Mouse (Mus musculus): ENCODE results near the gene Usp10.

The Usp10 gene

DNA sequence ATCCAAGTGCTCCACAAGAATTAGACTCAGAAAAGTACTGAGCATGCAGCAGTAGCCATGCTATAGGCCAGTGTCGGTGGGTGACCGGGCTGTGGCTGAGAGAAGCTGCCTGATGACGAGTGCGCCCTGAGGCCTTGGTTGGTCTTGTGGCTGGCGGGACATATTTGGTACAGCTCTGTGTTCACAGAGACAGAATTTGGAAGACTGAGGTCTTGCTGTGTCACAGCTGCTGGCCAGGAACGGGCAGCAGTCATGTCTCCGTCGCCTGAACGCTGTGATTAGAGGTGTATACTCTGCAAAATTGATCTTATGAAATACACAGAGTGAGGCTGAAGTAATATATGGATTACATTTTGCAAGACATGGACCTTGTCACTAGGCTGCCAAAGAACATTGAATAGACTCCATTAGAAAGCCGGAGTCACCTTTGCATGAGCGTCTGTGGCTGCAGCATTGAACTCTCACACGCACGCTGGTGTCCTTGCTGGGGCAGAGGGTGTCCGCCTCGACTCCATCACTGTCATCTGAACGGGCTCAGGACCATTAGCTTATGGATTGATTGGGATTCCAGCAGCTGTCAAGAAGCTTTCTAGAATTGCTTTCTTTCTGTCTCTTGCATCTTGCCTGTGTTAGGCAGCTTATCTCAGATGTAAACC is 6.2 kb downstream of the Usp10 start:
- DNase-seq = no peak

DNA sequence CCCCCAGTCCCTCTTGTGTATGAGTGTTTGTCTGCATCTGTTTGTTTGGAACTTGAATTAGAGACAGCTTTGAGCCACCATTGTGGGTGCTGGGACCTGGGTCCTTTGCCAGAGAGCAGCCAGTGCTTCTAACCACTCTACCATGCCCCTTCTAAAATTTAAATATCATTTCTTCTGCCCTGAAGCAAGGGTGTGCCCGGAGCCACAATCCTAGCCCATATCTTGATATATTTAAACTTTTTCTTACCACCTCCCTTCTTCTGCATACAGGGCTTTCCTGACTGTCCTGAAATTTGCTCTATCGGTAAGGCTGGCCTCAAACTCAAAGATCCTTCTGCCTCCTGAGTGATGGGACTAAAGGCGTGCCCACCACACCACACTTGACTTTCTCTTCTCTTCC is 7.3 kb downstream of the Usp10 start:
- DNase-seq = no peak

DNA sequence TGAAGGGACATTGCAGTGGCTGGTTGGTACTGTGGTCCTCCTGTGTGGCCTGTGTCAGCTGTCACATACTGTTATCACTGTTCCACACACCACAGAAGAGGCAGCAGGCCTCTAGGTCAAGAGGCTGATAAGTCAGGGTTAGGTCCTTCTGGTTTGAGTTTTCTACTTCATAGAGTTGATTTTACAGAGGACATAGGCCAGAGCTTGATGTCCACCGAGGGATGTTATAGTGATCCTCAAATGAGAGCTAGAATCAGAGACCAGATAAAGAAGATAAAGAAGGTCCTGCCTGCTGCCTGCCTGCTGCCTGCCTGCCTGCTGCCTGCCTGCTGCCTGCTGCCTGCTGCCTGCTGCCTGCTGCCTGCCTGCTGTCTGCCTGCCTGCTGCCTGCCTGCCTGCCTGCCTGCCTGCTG is 8.0 kb downstream of the Usp10 start:
- no peak for DNase-seq

DNA sequence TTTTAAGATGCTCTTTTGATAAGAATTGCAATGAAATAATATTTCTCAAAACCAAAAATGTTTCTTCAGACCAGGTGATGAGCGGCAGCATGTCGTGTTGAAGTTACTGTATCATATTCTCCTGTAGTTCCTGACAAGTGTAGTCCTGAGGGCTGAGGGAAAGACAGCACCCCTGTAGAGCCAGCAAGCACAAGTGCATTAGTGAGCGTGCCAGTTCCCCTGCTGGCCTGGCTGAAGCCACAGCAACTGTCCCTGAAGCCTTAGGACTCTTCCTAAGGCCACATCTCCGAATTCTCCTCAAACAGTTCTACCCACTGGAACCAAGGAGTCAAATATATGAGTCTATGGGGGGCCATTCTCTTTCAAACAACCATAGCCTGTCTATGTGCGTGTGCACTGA is 13.1 kb downstream of the Usp10 start:
- DNase-seq = no peak

DNA sequence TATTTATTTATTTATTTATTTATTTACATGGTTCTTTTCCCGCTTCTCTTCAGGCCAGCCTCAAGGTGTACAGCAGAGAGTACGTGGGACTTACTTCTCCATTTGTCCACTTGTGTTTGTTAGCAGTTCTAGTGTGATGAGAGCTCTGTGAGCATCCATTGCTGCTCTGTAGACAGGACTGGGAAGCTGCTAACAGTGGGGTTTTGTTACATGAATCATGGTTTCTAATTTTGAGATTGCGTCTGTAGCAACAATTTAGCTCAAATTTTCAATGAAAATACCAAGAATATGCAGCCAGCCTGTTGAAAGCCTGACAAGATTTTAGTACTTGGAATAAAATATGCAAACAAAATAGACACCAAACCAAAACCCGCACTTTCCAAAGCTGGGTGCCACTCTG is 15.3 kb downstream of the Usp10 start:
- no peak for DNase-seq

DNA sequence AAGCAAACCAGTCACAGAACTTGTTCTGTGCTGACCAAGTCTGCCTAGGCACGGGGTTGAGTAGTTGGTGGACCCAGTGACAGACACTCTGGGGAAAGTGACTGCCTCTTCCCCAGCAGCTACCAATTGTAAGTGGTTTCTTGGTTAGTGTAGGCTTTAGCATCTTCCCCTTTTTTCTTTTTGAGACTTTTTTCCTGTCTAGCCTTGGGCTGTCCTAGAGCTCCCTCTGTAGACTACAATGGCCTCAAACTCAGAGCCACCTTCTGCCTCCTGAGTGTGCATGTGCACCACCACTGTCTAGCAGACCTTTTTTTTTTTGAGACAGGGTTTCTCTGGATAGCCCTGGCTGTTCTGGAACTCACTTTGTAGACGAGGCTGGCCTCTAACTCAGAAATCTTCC is 16.3 kb downstream of the Usp10 start:
- no peak for DNase-seq

DNA sequence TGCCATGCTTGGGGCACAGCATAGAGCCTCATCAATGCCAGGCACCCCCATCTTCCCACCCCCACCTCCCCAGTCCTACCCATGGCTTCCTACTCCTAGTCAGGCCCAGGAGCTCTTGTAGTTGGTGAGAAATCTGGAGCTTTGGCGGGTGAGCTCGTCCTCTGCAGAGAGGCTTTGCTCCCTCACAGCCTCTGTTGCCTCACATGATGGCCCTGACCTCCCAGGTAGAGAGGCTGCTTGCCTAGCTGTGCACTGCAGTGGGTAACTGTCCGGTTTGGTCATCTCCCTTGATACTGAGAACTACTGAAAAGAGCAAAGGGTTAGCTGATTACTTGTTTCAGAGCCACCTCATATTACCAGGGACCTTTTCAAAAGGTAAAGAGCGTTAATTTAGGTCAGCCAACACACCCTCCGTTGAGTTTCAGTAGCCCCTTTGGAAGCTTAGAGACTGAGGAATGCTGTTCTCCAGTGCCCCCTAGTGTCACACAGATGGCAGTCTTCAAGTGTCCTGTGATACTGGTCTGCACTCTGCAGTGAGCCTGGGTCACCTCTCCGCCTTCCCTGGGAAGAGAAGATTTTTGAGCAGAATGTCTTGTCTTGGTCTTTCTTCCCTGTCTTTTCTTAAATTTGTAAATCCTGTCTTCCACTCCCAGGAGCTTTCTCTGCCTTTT is 17.4 kb downstream of the Usp10 start:
- DNase-seq = peak; percentile 55

DNA sequence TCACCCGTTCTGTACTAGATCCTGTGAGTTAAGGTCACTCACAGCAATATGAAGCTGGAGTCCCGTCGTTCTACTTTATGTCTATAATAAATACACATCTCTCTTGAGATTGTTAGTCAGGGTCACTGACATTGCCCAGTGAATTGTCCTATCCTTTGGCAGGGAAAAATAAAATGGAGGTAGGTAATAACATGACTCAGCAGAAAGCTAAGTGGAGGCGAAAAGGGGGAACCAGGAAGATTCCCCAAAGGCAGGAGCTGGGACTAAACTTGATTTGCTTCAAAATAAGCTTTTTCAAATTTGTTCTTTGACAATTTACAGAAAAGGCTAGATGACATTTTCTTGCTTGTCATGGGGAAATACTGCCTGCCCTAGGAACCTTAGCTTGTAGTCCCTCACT is 21.2 kb downstream of the Usp10 start:
- no peak for DNase-seq

DNA sequence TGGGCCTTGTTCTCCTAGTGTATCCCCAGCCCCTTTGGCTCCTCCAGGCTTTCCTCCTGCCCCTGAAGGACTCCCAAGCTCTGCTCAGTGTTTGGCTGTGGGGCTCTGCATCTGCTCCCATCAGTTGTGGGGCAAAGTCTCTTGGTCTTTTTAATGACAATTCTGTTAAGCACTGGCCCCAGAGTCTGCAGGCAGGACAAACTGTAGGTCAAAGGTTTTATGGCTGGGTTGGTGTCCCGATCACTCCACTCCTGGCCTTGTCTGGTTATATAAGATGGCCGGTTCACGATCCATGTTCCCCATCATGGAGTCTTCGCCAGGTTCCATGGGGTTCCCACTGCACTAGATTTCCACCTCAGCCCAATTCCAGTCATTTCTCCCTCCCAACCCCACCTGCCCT is 23.5 kb downstream of the Usp10 start:
- DNase-seq = no peak

DNA sequence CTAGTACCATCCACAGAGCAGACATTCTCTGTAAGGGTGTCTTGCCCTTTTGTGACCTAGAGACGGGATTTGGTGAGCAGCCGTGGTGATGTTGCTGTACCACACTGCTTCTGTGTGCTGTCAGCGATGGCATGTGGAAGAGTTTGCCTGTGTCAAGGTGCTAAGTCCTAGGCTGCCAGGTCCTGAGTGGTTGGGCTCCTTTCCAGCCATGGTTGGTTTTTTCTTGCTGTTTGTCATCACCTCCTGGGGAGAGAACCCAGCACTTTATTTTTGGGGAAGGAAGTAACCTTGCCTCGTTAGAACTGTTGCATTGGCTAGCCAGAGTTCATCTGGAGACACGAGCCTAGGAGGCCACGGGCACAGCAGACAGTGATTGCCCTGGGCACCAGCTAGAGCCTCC is 25.4 kb downstream of the Usp10 start:
- no peak for DNase-seq

DNA sequence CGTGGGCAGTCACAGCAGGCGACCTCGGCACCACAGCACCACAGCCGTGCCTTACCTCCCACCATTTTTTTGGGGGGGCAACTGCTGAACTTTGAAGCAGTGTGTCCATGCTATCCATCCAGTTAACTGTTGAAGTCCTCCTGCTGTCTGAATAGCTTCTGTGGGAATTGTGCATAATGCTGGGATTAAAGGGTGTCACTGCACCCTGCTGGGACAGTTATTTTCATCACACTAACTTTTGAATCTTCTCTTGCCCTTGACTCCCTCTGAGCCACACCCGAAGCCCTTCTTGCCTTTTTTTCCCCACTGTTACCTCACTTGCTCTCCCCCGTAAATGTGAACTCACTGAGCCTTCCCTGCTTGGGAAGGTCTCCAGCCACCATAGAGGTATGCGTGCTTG is 28.3 kb downstream of the Usp10 start:
- DNase-seq = no peak

DNA sequence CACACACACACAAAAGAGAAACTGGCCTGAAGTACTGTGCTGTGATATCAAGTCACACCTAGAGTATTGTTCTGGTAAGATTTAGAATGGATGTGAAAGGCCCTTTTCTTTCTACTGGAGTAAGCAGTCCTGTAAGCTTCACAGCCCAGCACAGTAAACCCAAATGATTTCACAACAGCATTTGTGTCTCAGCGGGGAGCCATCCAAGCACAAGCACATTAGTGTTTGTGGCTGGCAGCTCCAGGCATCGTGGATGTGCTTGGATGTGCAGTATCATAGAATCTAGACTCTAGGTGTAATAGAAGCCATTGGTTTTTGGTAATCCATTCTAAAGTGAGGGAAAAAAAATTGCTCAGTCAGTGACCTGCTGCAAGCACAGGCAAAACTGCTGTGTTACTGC is 29.2 kb downstream of the Usp10 start:
- DNase-seq = no peak

DNA sequence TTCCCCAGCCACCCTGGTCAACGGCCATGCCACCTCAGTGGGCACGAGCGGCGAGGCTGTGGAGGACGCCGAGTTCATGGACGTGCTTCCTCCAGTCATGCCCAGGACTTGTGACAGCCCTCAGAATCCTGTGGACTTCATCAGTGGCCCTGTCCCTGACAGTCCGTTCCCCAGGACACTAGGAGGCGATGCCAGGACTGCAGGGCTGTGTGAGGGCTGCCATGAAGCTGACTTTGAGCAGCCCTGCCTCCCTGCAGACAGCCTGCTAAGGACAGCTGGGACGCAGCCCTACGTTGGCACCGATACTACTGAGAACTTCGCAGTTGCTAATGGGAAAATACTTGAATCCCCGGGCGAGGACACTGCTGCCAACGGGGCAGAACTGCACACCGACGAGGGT is 31.3 kb downstream of the Usp10 start:
- peak; percentile 61 for DNase-seq

DNA sequence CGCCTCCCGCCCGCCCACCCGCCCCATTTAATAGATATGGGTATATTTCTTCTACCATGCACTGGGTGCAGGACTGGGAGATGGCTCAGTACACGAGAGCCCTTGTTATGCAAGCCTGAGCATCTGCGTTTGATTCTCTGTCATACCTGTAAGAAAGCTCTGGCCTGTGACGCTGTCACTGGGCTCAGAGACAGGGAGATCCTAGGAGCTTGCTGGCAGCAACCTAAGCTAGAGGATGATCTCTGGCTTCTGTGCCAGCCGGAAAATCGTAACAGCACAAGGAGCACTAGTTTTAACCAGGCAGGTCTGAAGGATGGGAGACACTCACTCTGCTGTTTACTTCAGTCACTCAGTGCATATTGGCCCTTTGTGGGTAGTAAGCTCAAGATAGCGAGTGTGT is 33.5 kb downstream of the Usp10 start:
- no peak for DNase-seq

DNA sequence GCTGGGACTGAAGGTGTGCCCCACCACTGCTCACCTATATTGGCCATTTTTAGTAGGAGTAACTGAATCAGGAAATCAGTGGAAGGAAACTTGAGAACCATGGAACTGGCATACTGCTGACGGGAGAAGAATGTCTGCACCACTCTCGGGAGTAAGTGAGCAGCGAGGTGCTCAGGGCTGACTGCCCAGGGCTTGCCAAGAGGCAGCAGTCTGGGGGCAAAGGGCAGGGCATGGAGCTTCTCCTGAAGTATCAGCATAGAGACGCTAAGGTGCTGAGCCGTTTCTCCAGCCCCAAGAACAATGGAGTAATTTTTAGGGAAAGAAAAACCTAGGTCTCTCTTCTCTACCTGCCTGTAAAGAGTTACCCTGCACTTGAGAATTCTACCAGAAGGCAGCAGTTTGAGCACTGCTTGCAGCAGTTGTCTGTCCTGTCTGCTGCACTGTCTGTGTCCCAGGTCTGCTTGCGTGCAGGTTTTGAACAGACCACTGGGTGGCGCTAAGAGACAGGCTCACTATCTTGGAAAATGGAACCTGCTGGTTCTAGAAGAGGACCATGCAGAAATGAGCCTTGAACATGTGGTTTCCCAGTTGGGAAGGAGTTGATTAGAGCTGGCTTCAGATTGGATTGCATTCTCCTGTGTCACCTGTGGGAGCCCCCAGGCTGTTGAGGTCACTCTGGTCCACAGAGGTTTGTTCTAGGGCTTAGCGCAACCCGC is 34.1 kb downstream of the Usp10 start:
- peak; percentile 84 for DNase-seq

DNA sequence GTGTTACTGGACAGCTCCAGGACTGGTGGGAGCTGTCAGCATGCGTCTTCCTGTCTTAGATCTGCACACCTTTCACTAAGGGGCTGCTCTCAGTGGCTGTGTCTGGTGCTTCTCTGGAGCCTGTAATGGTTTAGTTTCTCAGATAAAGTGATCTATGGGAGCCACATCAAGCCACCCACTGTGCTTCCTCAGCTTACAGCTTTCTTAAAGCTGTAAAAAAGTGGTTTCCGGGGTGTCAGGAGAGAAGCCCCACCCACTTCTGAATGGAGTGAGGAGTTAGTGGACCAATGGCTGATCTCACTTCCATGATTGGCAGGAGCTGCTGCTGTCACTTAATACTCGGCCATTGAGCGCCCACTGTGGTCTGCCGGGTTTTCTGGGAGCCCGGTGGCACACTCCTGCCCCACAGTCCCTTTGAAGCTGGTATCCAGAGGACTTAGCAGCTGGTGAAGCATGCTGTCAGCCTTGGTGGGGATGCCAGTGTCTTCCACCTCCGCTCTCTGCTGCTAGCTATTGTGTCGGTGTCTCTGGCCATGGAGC is 36.2 kb downstream of the Usp10 start:
- DNase-seq = no peak

DNA sequence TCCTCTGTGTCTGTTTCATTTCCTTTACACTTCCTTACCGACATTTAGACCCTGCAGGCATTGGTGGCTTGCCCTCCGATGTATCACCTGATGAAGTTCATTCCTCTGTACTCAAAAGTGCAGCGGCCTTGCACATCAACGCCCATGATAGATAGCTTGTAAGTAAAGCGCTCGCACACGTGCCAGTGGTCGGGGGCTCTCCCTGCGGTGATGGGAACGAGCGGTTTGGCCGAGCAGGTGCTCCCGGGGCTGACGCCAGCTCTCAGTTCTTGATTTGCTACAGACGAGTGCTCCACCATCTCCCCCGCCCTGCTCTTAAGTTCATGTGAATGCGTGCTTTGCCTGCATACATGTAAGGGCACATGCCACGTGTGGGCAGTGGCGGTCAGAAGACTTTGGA is 37.5 kb downstream of the Usp10 start:
- no peak for DNase-seq

DNA sequence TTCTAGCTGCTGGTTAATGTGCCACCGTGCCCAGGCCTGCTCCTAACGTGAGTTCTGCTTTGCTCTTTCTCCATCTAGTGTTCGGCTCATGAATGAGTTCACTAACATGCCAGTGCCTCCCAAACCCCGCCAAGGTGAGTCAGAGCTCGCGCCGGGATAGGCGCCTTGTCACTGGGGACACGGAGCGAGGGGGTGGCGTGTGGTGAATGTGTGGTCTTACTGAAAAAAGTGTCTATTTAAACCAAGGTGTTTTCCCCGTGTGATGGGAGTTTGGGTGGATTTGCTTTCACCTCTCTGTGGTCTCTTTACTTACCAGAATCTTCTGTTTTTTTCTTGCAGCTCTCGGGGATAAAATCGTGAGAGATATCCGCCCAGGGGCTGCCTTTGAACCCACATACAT is 38.2 kb downstream of the Usp10 start:
- DNase-seq = no peak

DNA sequence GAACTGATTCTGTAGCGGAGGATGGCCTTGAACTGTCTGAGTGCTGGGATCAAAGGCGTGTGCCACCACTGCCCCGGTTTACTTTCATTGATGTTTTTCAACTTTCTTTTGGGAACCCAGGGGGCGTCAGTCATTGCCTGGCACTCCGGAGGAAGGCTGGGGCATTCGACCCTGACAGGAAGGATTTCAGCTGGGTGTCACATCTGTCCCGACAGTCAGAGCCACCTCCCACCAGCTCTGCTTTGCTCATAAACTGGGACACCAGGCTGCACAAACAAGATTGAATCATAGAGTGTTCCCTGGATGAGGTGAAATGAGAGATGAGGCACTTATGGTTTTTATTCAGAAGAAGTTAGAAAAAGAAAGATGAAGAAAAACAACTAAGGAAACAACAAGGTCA is 42.1 kb downstream of the Usp10 start:
- DNase-seq = no peak

DNA sequence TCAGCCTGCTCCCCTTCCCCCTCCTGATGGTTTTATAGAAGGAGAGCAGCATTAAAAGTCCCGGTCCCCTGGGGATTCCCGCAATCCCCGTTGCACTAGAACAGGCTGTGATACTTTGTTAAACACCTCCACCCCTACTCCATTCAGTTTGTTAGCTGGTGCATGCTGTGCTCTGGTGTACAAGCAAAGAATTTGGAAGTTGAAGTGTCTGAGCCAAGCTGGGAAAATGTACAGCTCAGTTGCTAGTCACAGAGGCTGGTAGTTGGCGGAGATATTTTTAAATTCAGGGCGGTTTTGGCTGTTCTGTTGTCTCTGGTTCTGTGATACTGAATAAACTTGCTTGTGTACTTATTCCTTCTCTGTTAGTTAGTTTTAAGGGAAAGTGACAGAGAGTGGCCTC is 42.6 kb downstream of the Usp10 start:
- no peak for DNase-seq

DNA sequence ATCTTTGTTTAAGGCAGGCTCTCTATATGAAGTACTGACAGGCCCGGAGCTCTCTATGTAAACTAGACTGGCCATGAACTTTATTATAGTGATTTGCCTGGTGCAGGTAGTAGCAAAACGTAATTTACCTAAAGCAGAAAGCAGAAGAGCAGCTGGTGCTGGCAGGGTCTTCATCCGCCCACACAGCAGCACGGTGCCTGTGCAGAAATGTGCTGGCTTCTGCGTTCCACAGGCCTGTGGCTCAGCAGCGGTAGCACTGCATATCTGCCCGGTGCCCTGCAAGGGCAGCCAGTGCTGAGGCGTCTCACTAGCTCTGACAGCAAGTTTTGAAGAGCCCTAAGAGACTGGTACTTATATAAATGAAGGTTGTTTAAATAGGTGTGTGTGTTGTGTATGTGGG is 45.2 kb downstream of the Usp10 start:
- no peak for DNase-seq

DNA sequence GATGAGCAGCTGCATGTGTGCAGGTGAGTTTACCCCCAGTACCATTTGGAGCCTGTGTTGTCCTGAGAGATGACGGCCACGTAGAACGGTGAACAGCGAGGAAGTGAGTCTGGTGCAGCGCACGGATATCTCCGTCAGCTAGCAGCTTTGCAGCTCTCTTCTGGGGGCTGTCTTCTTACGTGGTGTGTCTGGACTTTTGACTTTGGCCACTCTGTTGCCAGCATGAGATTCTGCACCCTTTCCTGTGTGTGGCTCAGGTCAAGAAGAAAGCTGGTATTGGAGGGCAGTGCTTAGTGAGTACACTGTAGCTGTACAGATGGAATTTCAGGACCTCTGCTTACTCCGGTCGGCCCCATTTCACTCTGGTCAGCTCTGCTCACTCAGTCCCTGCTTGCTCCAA is 47.9 kb downstream of the Usp10 start:
- DNase-seq = no peak

DNA sequence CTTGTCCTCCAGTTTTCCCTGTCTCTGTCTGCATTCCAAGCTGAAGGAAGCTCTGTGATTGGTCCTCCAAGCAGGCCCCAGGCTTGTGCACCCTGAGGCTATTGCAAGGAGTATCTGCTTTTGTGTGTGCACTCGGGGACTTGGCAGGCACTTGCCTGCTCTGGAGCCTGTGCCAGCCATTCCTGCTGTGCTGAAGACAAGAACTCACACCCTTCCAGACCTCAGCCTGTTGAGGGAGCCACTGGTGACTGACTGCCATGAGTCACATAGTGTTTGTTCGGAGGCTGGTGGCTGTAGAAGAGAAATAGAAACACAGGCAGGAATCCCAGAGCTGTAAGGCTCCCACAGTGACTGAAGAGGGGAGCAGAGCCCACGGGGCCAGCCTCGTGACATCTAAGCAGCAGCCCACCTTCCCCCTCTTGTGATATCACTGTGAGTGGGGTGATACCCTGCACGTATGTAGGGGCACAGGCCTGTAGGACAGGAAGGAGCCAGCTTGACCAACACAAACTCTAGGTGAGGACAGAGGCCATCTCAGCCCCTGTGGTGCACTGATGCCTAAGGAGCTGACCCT is 50.5 kb downstream of the Usp10 start:
- DNase-seq = peak; percentile 71

DNA sequence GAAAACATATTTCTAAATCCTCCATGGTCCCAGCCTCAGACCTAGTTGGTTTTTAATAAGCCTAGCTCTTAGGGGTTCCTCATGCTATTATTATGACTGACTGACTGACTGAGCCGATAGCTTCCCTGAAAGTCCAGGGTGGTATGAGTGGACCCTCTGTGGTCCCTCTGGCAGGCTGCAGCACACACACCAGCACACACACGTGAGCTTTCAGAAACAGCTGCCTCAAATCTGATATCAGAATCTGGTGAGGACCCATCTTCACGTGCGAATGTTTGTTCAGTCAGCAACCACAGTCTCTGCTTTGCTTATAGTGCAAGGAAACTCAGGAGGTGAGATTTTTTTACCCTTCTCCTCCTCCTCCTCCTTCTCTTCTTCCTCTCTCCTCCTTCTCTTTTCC is 54.7 kb downstream of the Usp10 start:
- no peak for DNase-seq
